Mouse (Mus musculus) Muller cell, postnatal 12 days (primary cell): ENCODE measurements around the gene Hist1h2bh.
"Not testable (repeated sequence)": the region's sequence is repeated elsewhere in the genome, so short reads cannot be mapped to it uniquely, and the experiment has no call there.

ENCODE experiments used
- DNase-seq: peaks from one replicate; pipeline ENCODE4 v3.0.0-alpha.2; 2015; ENCODE audit errors: inconsistent ontology term

Gene Hist1h2bh

GRCm38 (mm10) chr13:23551931-23552914, 9.0 kb upstream of the Hist1h2bh start:
- no peak for DNase-seq

- DNase-seq: peak; percentile 89
Observed at GRCm38 (mm10) chr13:23551146-23551834, 8.1 kb upstream of the Hist1h2bh start, which contains the start of gene Hist1h4f. TSS of gene Hist1h4f (minus strand) at chr13:23551648.

DNA sequence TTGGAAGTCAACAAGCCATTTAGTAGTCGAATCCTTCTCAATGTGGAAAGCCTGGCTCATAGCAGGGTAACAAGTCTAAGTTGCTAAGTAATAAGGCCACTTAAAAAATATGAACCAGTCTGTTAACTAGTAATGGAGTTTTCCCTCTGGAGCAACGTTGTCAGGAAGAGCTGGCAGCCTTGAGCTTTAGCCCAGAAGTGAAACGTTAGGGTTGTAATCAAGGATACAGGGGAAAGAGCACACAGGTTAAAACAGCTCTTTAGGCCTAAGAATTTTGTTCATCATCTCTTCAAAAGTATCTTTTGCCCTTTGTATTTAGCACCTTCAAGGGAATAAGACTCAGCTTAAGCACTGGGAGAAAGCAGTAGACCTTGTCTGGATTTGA, 7.6 kb upstream of the Hist1h2bh start:
- DNase-seq: no peak

- no peak for DNase-seq
Observed at GRCm38 (mm10) chr13:23546694-23547093, 3.5 kb upstream of the Hist1h2bh start.

GRCm38 (mm10) chr13:23544787-23545120, 1.6 kb upstream of the Hist1h2bh start:
- not testable (repeated sequence) for DNase-seq

GRCm38 (mm10) chr13:23543965-23544786, 984 bp upstream of the Hist1h2bh start, which contains the start of gene Hist1h3f:
TSS of gene Hist1h3f (plus strand) at chr13:23544052.
- DNase-seq: peak; percentile 95

DNA sequence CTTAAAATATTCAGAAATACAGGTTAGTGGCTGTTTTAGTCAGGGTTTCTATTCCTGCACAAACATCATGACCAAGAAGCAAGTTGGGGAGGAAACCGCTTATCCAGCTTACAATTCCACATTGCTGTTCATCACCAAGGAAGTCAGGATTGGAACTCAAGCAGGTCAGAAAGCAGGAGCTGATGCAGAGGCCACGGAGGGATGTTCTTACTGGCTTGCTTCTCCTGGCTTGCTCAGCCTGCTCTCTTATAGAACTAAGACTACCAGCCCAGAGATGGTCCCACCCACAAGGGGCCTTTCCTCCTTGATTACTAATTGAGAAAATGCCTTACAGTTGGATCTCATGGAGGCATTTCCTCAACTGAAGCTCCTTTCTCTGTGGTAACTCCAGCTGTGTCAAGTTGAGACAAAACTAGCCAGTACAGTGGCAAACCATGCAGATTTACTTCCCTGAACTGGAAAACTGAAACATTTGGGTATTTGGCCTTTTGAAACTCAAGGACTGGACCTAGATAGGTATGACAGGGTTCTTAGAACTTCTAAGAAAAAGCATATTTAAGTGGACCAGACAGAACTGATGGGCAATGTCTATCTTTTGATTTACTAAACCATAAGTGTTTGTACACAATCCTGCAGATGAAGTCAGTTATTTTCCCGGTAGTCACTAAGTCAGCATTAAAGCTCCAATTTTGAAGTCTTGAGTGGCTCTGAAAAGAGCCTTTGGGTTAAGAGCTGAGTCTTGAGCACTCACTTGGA, 789 bp downstream of the Hist1h2bh start:
- not testable (repeated sequence) for DNase-seq

DNA sequence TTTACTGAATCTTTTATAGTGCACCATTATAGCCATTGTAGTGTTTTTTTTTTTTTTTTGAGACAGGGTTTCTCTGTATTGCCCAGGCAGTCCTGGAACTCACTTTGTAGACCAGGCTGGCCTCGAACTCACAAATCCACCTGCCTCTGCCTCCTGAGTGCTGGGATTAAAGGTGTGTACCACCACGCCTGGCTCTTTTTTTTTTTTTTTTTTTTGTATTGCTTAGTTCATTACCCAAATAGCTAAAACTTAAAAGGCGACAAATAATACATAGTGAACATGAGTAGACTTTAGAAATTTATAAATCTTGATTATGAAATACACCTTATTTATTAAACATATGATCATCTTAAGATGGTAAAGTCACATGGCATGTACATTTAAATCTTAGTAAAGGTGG, 1.7 kb downstream of the Hist1h2bh start:
- DNase-seq: no peak

DNA sequence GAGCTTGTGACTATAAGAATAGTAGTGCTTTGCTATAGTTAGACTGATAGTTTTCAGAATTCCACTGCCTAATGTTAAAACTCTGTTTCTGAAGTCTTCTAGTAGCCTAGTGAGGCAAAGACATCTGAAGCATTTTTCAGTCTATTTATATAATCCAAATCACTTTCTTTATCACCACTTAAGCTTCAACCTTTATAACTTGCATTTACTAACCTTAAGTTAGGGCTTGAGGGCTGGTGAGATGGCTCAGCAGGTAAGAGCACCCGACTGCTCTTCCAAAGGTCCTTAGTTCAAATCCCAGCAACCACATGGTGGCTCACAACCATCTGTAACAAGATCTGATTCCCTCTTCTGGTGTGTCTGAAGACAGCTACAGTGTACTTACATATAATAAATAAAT, 3.4 kb downstream of the Hist1h2bh start:
- DNase-seq: not testable (repeated sequence)

GRCm38 (mm10) chr13:23538249-23538648, 4.9 kb downstream of the Hist1h2bh start:
- DNase-seq: no peak

- no peak for DNase-seq
Observed at GRCm38 (mm10) chr13:23537006-23537710, 6.0 kb downstream of the Hist1h2bh start.

- no peak for DNase-seq
Observed at GRCm38 (mm10) chr13:23536076-23536822, 6.9 kb downstream of the Hist1h2bh start.

DNA sequence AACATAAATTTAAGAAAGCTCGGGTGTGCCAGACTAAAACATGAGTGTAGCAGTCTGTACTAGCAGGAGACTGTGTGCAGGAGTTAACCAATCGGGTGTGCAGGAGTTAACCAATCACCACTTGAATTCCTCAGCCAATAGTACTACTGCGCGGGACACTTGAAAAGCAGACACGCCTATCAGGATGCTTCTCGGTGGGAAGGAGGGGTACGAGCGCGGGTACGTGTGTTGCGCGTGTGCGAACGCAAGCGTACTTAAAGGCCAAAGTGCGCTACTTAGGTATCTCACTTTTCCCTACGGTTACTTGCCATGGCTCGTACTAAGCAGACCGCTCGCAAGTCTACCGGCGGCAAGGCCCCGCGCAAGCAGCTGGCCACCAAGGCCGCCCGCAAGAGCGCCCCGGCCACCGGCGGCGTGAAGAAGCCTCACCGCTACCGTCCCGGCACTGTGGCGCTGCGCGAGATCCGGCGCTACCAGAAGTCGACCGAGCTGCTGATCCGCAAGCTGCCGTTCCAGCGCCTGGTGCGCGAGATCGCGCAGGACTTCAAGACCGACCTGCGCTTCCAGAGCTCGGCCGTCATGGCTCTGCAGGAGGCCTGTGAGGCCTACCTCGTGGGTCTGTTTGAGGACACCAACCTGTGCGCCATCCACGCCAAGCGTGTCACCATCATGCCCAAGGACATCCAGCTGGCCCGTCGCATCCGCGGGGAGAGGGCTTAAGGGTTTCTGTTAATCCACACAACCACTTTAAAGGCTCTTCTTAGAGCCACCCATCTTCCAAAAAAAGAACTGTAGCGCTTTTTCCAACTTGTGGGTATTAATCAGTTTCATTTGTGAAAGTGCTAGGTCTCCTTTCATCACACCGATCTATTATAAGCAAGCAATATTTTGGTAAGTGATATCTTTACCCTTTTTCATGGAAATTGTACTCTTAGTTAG, 7.8 kb downstream of the Hist1h2bh start, which contains the start of gene Hist1h3g:
Gene Hist1h3g (plus strand): TSS at position 286 of the 939 bp plus-strand sequence.
- DNase-seq: peak; percentile 94

DNA sequence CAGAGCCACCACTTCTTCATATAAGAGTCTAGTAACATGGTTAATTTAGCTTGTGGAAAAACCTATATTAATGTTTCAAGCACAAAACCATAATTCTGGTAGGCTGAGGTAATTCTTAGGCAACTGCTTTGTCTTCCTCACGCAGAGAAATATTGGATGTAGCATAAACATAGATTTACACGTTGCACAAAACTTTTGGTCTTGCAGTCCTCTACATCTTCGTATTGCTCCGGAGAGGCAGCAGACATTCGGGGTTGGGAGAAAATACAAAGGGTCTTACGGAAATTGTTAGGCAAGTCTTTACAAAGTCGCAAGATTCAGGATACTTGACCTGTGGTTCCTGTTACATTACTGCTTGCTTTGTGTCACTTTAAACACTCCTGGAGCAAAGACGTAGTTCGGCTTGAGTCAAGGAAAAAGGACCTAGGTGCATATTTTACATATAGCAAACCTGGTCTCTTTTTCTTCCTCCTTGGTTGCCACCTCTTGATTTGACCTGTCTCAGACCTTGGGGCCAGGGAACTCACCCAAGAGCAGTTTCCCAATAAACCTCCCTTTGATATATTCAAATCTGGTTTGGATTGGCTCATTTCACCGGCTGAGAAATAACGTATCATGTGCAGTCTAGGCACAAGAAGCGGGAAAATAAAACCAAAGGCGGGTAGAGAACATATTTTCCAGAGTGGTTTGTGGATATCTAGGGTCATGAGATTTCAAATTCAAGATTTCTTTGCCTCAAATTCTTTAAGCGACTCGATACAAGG, 8.6 kb downstream of the Hist1h2bh start:
- peak; percentile 29 for DNase-seq

GRCm38 (mm10) chr13:23533560-23534367, 9.4 kb downstream of the Hist1h2bh start, which contains the start of gene Hist1h2af:
TSS of gene Hist1h2af (plus strand) at chr13:23533906.
- peak; percentile 84 for DNase-seq

DNA sequence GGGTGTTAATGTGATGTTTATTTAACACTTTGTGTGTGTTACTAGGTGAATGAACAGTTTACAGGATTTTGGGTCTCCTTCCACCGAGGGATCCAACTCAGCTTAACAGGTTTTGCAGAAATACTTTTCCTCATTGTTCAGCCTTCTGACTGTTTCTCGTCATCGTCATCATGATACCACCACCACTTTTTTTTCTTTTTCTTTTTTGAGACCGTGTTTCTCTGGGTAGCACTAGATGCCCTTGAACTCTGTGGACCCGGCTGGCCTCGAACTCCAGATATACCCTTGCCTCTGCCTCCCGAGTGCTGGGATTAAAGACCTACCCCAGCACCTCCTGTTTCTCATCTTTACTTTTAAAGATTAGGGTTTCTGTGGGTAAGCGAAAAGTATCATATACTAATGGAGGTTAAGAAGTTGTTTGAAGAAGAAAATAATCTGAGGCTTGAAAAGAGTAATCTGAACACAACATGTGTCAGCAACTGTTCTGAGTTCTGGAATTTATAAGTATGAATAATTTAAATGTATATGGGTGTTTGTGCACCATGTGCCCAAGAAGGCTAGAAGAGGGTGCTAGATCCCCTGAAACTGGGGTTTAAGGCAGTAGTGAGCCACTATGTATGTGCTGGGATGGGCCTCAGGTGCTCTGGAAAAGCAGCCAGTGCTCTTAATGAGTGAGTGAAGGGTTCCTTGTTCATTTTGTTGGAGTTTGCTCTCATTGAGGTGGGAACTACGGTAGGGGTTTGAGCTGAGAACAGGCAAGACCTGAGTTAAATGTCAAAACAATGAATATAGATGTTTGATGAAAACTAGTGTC, 10.7 kb downstream of the Hist1h2bh start:
- DNase-seq: no peak
